9 mouse cellular contexts compared by ENCODE assay signal in genomic region chr11:4882892-4883627, GRCm38 (mm10). TPM values are rescaled to one million over a fixed set of nuclear protein-coding genes. Genes with fewer than 3 reads are reported as not detected.
A peak's percentile ranks its signal among the peaks of the same experiment; 100 is the strongest.
DNase-seq lines count a peak whose midpoint lies in the region; ATAC-seq and TF ChIP-seq lines count a peak whose summit lies in the region.
"Had no signal": no experiment of that assay in that cellular context is flagged by ENCODE, and none has a peak within 500 bp of the region (broad histone marks: within the 10 kb centered on the region; RNA-seq: fewer than 3 reads in every experiment).

No protein-coding gene starts in this region.

- no peaks in the 10 kb centered on the region for H3K36me3 ChIP-seq in intestine, embryonic 15.5 days
- H3K36me3 ChIP-seq in forebrain, embryonic 16.5 days (ENCODE audit: control insufficient read depth, insufficient read depth): peaks cover 8% of the 10 kb centered on the region; the same call in 1 of the 2 replicates

- no peaks in the 10 kb centered on the region for H3K9me3 ChIP-seq in intestine, embryonic 15.5 days
- no peaks in the 10 kb centered on the region for H3K9me3 ChIP-seq in forebrain, embryonic 16.5 days (ENCODE audit: control insufficient read depth, low read length)

- WGBS in intestine, embryonic 15.5 days: 34% methylated on average over 14 of the region's 14 CpGs
- WGBS in forebrain, embryonic 16.5 days: 61% methylated on average over 14 of the region's 14 CpGs

- DNase-seq in right cerebral cortex, postnatal 4 days: peak; percentile 19
- DNase-seq in right cerebral cortex, adult 18-20 months: no peak
- DNase-seq in brain, embryonic 14.5 days (ENCODE audit: low read depth): peak; percentile 27
- DNase-seq in lung, adult 18-20 months: peak; percentile 82 to 89
- DNase-seq in spleen, adult 12 weeks (ENCODE audit: low spot score): no peak
- DNase-seq in layer of hippocampus, adult 8-10 months (ENCODE audit: low spot score in 2 of 2): no peak

- H3K27me3 ChIP-seq in intestine, embryonic 15.5 days (replicated peaks): no peaks in the 10 kb centered on the region
- H3K27me3 ChIP-seq in forebrain, embryonic 16.5 days (replicated peaks; ENCODE audit: control insufficient read depth, insufficient read depth, low read length): no peaks in the 10 kb centered on the region

- H3K27ac ChIP-seq in intestine, embryonic 15.5 days: peak overlapping the region; percentile 89
- H3K27ac ChIP-seq in forebrain, embryonic 16.5 days (ENCODE audit: low read length): no peak overlapping the region

- H3K4me3 ChIP-seq in intestine, embryonic 15.5 days (replicated peaks): no peak overlapping the region
- no peak overlapping the region for H3K4me3 ChIP-seq in forebrain, embryonic 16.5 days (replicated peaks; ENCODE audit: low read length)
- H3K4me3 ChIP-seq: myocyte had no signal

- TF ChIP-seq CTCF in brain, embryonic 14.5 days (IDR thresholded peaks at IDR 0.05; ENCODE audit: borderline replicate concordance, extremely low read depth, insufficient read depth, insufficient read length): peak; percentile 20; the same call in 1 of the 2 replicates

- no peak overlapping the region for H3K9ac ChIP-seq in intestine, embryonic 15.5 days
- no peak overlapping the region for H3K9ac ChIP-seq in forebrain, embryonic 16.5 days (replicated peaks; ENCODE audit: low read depth, low read length)

- TF ChIP-seq POLR2A in brain, embryonic 14.5 days (IDR thresholded peaks at IDR 0.05; ENCODE audit: borderline replicate concordance, extremely low read depth, insufficient read depth, insufficient read length, poor library complexity, severe bottlenecking): no peak

- ATAC-seq in intestine, embryonic 15.5 days: peak; percentile 95
- no peak for ATAC-seq in forebrain, embryonic 16.5 days

- peaks cover 11% of the 10 kb centered on the region; the same call in 1 of the 2 replicates for H3K4me1 ChIP-seq in intestine, embryonic 15.5 days (replicated peaks)
- no peaks in the 10 kb centered on the region for H3K4me1 ChIP-seq in forebrain, embryonic 16.5 days (replicated peaks; ENCODE audit: control insufficient read depth, insufficient read depth, low read length)

- peak overlapping the region; percentile 39 for H3K4me2 ChIP-seq in intestine, embryonic 15.5 days (replicated peaks)
- no peak overlapping the region for H3K4me2 ChIP-seq in forebrain, embryonic 16.5 days (ENCODE audit: low read length)

RNA-seq across cellular contexts. Expression of gene Nipsnap1, which starts 9.3 kb away (rescaled TPM):
- 101 and 117 TPM in 2 replicates for polyA plus RNA-seq in brain, embryonic 14.5 days (2012; rRNA removed)
- 97.5 and 99.6 TPM in 2 replicates for polyA plus RNA-seq in intestine, embryonic 15.5 days (2015; fragmentation: Nextera tagmentation; extraction: Ambion mirVana)
- polyA plus RNA-seq in forebrain, embryonic 16.5 days (2015; fragmentation: Nextera tagmentation; extraction: Ambion mirVana): 126 and 147 TPM in 2 replicates
- 100 to 1,000 TPM in 1 of 4 experiments, 10 to 100 TPM in 3; 89.8 to 108 (median 95.7) TPM for total RNA-seq in layer of hippocampus, adult 8-10 months (2022)

RNA-seq across cellular contexts. Expression of gene Thoc5, which starts 12.1 kb away (rescaled TPM):
- polyA plus RNA-seq in brain, embryonic 14.5 days (2012; rRNA removed): 75.1 and 84.7 TPM in 2 replicates
- polyA plus RNA-seq in intestine, embryonic 15.5 days (2015; fragmentation: Nextera tagmentation; extraction: Ambion mirVana): 33.6 and 34.3 TPM in 2 replicates
- polyA plus RNA-seq in forebrain, embryonic 16.5 days (2015; fragmentation: Nextera tagmentation; extraction: Ambion mirVana): 66.6 and 73.6 TPM in 2 replicates
- 10 to 100 TPM; 38.6 to 43.8 (median 41.4) TPM for total RNA-seq in layer of hippocampus, adult 8-10 months (2022)

RNA-seq across cellular contexts. Expression of gene Nf2, which starts 33.7 kb away (rescaled TPM):
- polyA plus RNA-seq in brain, embryonic 14.5 days (2012; rRNA removed): 82.3 and 96.3 TPM in 2 replicates
- 42.1 and 42.8 TPM in 2 replicates for polyA plus RNA-seq in intestine, embryonic 15.5 days (2015; fragmentation: Nextera tagmentation; extraction: Ambion mirVana)
- polyA plus RNA-seq in forebrain, embryonic 16.5 days (2015; fragmentation: Nextera tagmentation; extraction: Ambion mirVana): 72.9 and 76.7 TPM in 2 replicates
- total RNA-seq in layer of hippocampus, adult 8-10 months (2022): 10 to 100 TPM; 88.0 to 96.1 (median 90.3) TPM

Comparison
In these comparisons a context has a peak if more than half of its experiments do, and no peak if none do; other contexts are left out.
1. DNase-seq: peak in right cerebral cortex, postnatal 4 days (single experiment), brain, embryonic 14.5 days (single experiment) and lung, adult 18-20 months (2 of 2); none in right cerebral cortex, adult 18-20 months (single experiment), spleen, adult 12 weeks (single experiment) and layer of hippocampus, adult 8-10 months (0 of 2).